Comparison of ENCODE assay signal across 8 mouse cellular contexts in the genomic region with DNA sequence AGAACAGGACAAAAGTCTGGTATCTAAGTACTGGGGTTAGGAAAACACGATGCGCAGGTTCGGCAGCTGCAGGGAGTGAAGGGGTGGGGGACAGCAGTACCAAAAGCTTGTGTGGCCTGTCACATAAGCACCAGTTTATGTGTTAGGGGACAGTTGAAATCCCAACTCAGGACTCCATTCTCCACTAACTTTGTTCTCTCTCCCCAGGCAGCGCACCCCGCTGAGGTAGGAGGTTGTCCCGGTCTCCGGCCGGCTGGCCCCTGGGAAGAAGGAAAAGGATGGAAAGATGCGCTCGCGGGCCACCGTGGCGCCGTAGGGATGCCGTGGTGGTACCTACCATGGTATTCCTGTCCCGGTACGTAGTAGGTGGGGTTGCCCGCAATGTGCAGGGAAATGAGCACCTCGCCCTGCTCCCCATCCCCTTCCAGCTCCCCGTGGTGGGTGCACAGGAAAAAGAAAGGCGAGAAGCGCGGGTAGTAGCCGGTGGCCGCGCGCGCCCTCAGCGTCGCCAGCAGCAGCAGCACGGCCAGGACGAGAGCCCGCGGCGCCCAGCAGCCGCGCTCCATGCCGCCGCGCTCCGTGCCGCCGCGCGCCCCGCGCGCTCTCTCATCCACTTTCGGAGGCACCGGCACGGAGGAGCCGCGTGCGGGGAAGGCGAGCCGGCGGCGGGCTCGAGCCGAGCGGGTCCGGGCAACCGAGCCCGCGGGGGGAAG. TPM values are rescaled to one million over a fixed set of nuclear protein-coding genes. Genes with fewer than 3 reads are reported as not detected.
A peak's percentile ranks its signal among the peaks of the same experiment; 100 is the strongest.
DNase-seq lines count a peak whose midpoint lies in the region; ATAC-seq and TF ChIP-seq lines count a peak whose summit lies in the region.

No protein-coding gene starts in this region.

- peaks cover 66% of the 10 kb centered on the region for H3K27me3 ChIP-seq in heart, embryonic 16.5 days (ENCODE audit: control insufficient read depth, insufficient read depth, low read length)
- H3K27me3 ChIP-seq in liver, embryonic 16.5 days (ENCODE audit: control insufficient read depth, insufficient read depth, low read depth, low read length) = peaks cover 63% of the 10 kb centered on the region

- peak overlapping the region; percentile 97 for H3K4me2 ChIP-seq in heart, embryonic 16.5 days (ENCODE audit: low read depth, low read length)
- peak overlapping the region; percentile 90 for H3K4me2 ChIP-seq in liver, embryonic 16.5 days (ENCODE audit: low read depth, low read length)

- H3K4me1 ChIP-seq in heart, embryonic 16.5 days (ENCODE audit: control insufficient read depth, insufficient read depth, low read length) = peaks cover 8% of the 10 kb centered on the region
- H3K4me1 ChIP-seq in liver, embryonic 16.5 days (ENCODE audit: control insufficient read depth, low read depth, low read length) = peaks cover 38% of the 10 kb centered on the region

- H3K36me3 ChIP-seq in heart, embryonic 16.5 days (ENCODE audit: control insufficient read depth, insufficient read depth) = no peaks in the 10 kb centered on the region
- no peaks in the 10 kb centered on the region for H3K36me3 ChIP-seq in liver, embryonic 16.5 days (ENCODE audit: control insufficient read depth, insufficient read depth)

- H3K27ac ChIP-seq in layer of hippocampus, adult 2 months = no peak overlapping the region
- H3K27ac ChIP-seq in heart, embryonic 16.5 days (ENCODE audit: low read length) = no peak overlapping the region
- H3K27ac ChIP-seq in liver, embryonic 16.5 days (ENCODE audit: low read length) = 0 out of 2 replicates have a peak overlapping the region, but pooled peaks have one; percentile 12

- peak overlapping the region; percentile 51 for H3K4me3 ChIP-seq in layer of hippocampus, adult 2 months
- peak overlapping the region; percentile 63 for H3K4me3 ChIP-seq in heart, embryonic 16.5 days (ENCODE audit: low read length)
- peak overlapping the region; percentile 78 for H3K4me3 ChIP-seq in liver, embryonic 16.5 days (ENCODE audit: low read depth, low read length)

- H3K9ac ChIP-seq in heart, embryonic 16.5 days (ENCODE audit: low read length) = peak overlapping the region; percentile 43
- H3K9ac ChIP-seq in liver, embryonic 16.5 days (ENCODE audit: low read depth, low read length) = peak overlapping the region; percentile 94

- WGBS in heart, embryonic 16.5 days = under 1% methylated on average over 65 of the region's 65 CpGs
- WGBS in liver, embryonic 16.5 days (ENCODE audit: insufficient replicate concordance) = under 1% methylated on average over 45 of the region's 65 CpGs

- H3K9me3 ChIP-seq in heart, embryonic 16.5 days (replicated peaks; ENCODE audit: control insufficient read depth, low read length) = no peaks in the 10 kb centered on the region
- H3K9me3 ChIP-seq in liver, embryonic 16.5 days (replicated peaks; ENCODE audit: control insufficient read depth, low read length) = no peaks in the 10 kb centered on the region

- peak; percentile 60 for ATAC-seq in heart, embryonic 16.5 days (replicated peaks; ENCODE audit: extremely low read depth, insufficient read depth, low FRiP score)
- peak; percentile 4; the same call in 1 of the 2 replicates for ATAC-seq in liver, embryonic 16.5 days (ENCODE audit: low read depth)
- no peak for ATAC-seq in megakaryocyte progenitor cell, adult 5-6 weeks (replicated peaks; ENCODE audit: poor library complexity)
- no peak for ATAC-seq in inflammation-experienced regulatory T-cells, adult 6 months

- no peak for TF ChIP-seq CTCF in layer of hippocampus, adult 2 months (conservative IDR thresholded peaks at IDR 0.05)

- no peak for DNase-seq in layer of hippocampus, adult 2 months (ENCODE audit: low spot score in 2 of 2)
- DNase-seq in layer of hippocampus, adult 11-12 months (ENCODE audit: low spot score) = no peak
- peak; percentile 39 for DNase-seq in R1 (ENCODE audit: low read depth, low spot score)
- peak; percentile 74 to 76 for DNase-seq in cerebellum, postnatal 10 days

RNA-seq across cellular contexts. Expression of a gene that starts 0.5 kb away (rescaled TPM):
- total RNA-seq in layer of hippocampus, adult 2 months (2021) = 10 to 100 TPM; 47.1 to 48.7 TPM
- 1.9 and 2.6 TPM in 2 replicates for polyA plus RNA-seq in heart, embryonic 16.5 days (2015; fragmentation: Nextera tagmentation; extraction: Ambion mirVana)
- 22.0 and 23.9 TPM in 2 replicates for polyA plus RNA-seq in liver, embryonic 16.5 days (2015; fragmentation: Nextera tagmentation; extraction: Ambion mirVana)
- total RNA-seq in megakaryocyte progenitor cell, adult 5-6 weeks (2015) = 0.15 TPM in 1 of 2 replicates, not detected in the other
- not detected in 2 replicates for total RNA-seq in megakaryocyte progenitor cell, adult 5-6 weeks (2017)
- under 1 TPM in 1 of 3 experiments, not detected in 2; 0.09 TPM for polyA plus RNA-seq in inflammation-experienced regulatory T-cells, adult 6 months (2017; shearing (Covaris generic))

Comparison
In these comparisons a context has a peak if more than half of its experiments do, and no peak if none do; other contexts are left out.
1. DNase-seq: peak in R1 (single experiment) and cerebellum, postnatal 10 days (2 of 2); none in layer of hippocampus, adult 2 months (0 of 2) and layer of hippocampus, adult 11-12 months (single experiment).
2. ATAC-seq: peak in heart, embryonic 16.5 days (single experiment) and liver, embryonic 16.5 days (single experiment); none in megakaryocyte progenitor cell, adult 5-6 weeks (single experiment) and inflammation-experienced regulatory T-cells, adult 6 months (single experiment).
3. Peak in every context shown above with its lines, with median percentiles within 50 percentile points of each other: H3K4me3 ChIP-seq.